ENCODE assay signal across 8 mouse cellular contexts in genomic region chr19:57361939-57362307, GRCm38 (mm10). TPM values are rescaled to one million over a fixed set of nuclear protein-coding genes. Genes with fewer than 3 reads are reported as not detected.
DNase-seq lines count a peak whose midpoint lies in the region; ATAC-seq and TF ChIP-seq lines count a peak whose summit lies in the region.

No protein-coding gene starts in this region.

- no peak for DNase-seq in heart, adult 8-10 months (ENCODE audit: low spot score)
- no peak for DNase-seq in G1E (ENCODE audit: low spot score)
- no peak for DNase-seq in hindbrain, embryonic 10.5 days (ENCODE audit: low spot score)
- no peak for DNase-seq in midbrain, embryonic 11.5 days (ENCODE audit: low spot score, missing footprints)
- no peak for DNase-seq in ovary, adult 18-20 months (ENCODE audit: low spot score)
- DNase-seq in left cerebral cortex, postnatal 25 days (ENCODE audit: low spot score in 2 of 2): no peak

- WGBS in heart, embryonic 14.5 days: 15% methylated on average over 3 of the region's 3 CpGs
- 18% methylated on average over 3 of the region's 3 CpGs for WGBS in hindbrain, embryonic 10.5 days
- 22% methylated on average over 3 of the region's 3 CpGs for WGBS in midbrain, embryonic 11.5 days

- peak overlapping the region; percentile 80 to 85 for H3K4me3 ChIP-seq in heart, embryonic 14.5 days (ENCODE audit: control insufficient read depth in 1 of 2, insufficient read depth in 1 of 2, low read depth in 1 of 2, low read length in 2 of 2)
- peak overlapping the region; percentile 91 for H3K4me3 ChIP-seq in G1E (ENCODE audit: low read depth, low read length)
- H3K4me3 ChIP-seq in hindbrain, embryonic 10.5 days: peak overlapping the region; percentile 81
- H3K4me3 ChIP-seq in midbrain, embryonic 11.5 days (ENCODE audit: low read depth, low read length): peak overlapping the region; percentile 78

- no peak for TF ChIP-seq CTCF in G1E (IDR thresholded peaks at IDR 0.05; ENCODE audit: low read depth, low read length)

- H3K4me2 ChIP-seq in heart, embryonic 14.5 days (ENCODE audit: low read length): peak overlapping the region; percentile 74
- peak overlapping the region; percentile 56 for H3K4me2 ChIP-seq in midbrain, embryonic 11.5 days

- H3K4me1 ChIP-seq in heart, embryonic 14.5 days (ENCODE audit: control insufficient read depth in 2 of 2, insufficient read depth in 2 of 2, low read length in 2 of 2): peaks cover 32 to 63% of the 10 kb centered on the region in 2 experiments
- H3K4me1 ChIP-seq in G1E (ENCODE audit: insufficient read depth, low read depth, low read length): peaks cover 60% of the 10 kb centered on the region
- peaks cover 78% of the 10 kb centered on the region for H3K4me1 ChIP-seq in hindbrain, embryonic 10.5 days (replicated peaks)
- H3K4me1 ChIP-seq in midbrain, embryonic 11.5 days (ENCODE audit: control insufficient read depth, insufficient read depth, low read length): peaks cover 38% of the 10 kb centered on the region

- H3K27ac ChIP-seq in heart, embryonic 14.5 days (replicated peaks in 1 of 2; ENCODE audit: control insufficient read depth in 1 of 2, insufficient read depth in 1 of 2, low read depth in 2 of 2, low read length in 2 of 2): peak overlapping the region; percentile 90 to 97
- H3K27ac ChIP-seq in hindbrain, embryonic 10.5 days: peak overlapping the region; percentile 99
- H3K27ac ChIP-seq in midbrain, embryonic 11.5 days (ENCODE audit: low read depth, low read length): peak overlapping the region; percentile 89

- intact Hi-C loops in left cerebral cortex, postnatal 25 days (cut with DNase I): no loop called here

- no peak for ATAC-seq in heart, embryonic 14.5 days (ENCODE audit: insufficient number of reproducible peaks, insufficient read depth, low FRiP score, low read depth)
- no peak for ATAC-seq in G1E (ENCODE audit: extremely low read depth, insufficient number of reproducible peaks, low FRiP score, poor library complexity, severe bottlenecking)
- ATAC-seq in midbrain, embryonic 11.5 days (ENCODE audit: low FRiP score): no peak
- no peak for ATAC-seq in inflammation-experienced regulatory T-cells, adult 6 months

- H3K9me3 ChIP-seq in heart, embryonic 14.5 days (ENCODE audit: control insufficient read depth, low read length): no peaks in the 10 kb centered on the region
- no peaks in the 10 kb centered on the region for H3K9me3 ChIP-seq in G1E (replicated peaks)
- H3K9me3 ChIP-seq in hindbrain, embryonic 10.5 days: no peaks in the 10 kb centered on the region
- no peaks in the 10 kb centered on the region for H3K9me3 ChIP-seq in midbrain, embryonic 11.5 days (ENCODE audit: control insufficient read depth, low read length)

- no peaks in the 10 kb centered on the region for H3K36me3 ChIP-seq in heart, embryonic 14.5 days (ENCODE audit: control insufficient read depth, insufficient read depth, low read length)
- peaks cover 51% of the 10 kb centered on the region for H3K36me3 ChIP-seq in G1E (replicated peaks)
- no peaks in the 10 kb centered on the region for H3K36me3 ChIP-seq in hindbrain, embryonic 10.5 days
- H3K36me3 ChIP-seq in midbrain, embryonic 11.5 days (ENCODE audit: control insufficient read depth, insufficient read depth, low read length): no peaks in the 10 kb centered on the region

- H3K27me3 ChIP-seq in heart, embryonic 14.5 days (ENCODE audit: control insufficient read depth, insufficient read depth, low read length): no peaks in the 10 kb centered on the region
- no peaks in the 10 kb centered on the region for H3K27me3 ChIP-seq in G1E (ENCODE audit: insufficient read depth, low read length)
- H3K27me3 ChIP-seq in hindbrain, embryonic 10.5 days (ENCODE audit: insufficient read depth, poor library complexity, severe bottlenecking): no peaks in the 10 kb centered on the region
- H3K27me3 ChIP-seq in midbrain, embryonic 11.5 days (ENCODE audit: control insufficient read depth, insufficient read depth, low read length): no peaks in the 10 kb centered on the region

- H3K9ac ChIP-seq in heart, embryonic 14.5 days (ENCODE audit: low read length): peak overlapping the region; percentile 100
- peak overlapping the region; percentile 97 for H3K9ac ChIP-seq in midbrain, embryonic 11.5 days (ENCODE audit: low read length)

RNA-seq across cellular contexts. Expression of gene Fam160b1, which starts 1.4 kb away (rescaled TPM):
- 13.4 and 15.1 TPM in 2 replicates for polyA plus RNA-seq in heart, embryonic 14.5 days (2014; fragmentation: Nextera tagmentation; extraction: Ambion mirVana)
- 10 to 100 TPM in 3 of 4 experiments, 1 to 10 TPM in 1; 9.8 to 11.6 (median 10.8) TPM for total RNA-seq in heart, adult 8-10 months (2022)
- 16.6 and 17.1 TPM in 2 replicates for total RNA-seq in G1E (2014; fragmentation: Nextera tagmentation)
- 10.6 and 11.1 TPM in 2 replicates for total RNA-seq in G1E (2017)
- polyA plus RNA-seq in G1E (2012): 5.5 and 6.2 TPM in 2 replicates
- 10.8 and 12.8 TPM in 2 replicates for polyA plus RNA-seq in hindbrain, embryonic 10.5 days (2016; fragmentation: Nextera tagmentation; extraction: Ambion mirVana)
- polyA plus RNA-seq in midbrain, embryonic 11.5 days (2014; fragmentation: Nextera tagmentation; extraction: Ambion mirVana): 14.1 and 16.5 TPM in 2 replicates
- polyA plus RNA-seq in inflammation-experienced regulatory T-cells, adult 6 months (2017; shearing (Covaris generic)): 10 to 100 TPM in 2 of 3 experiments, 1 to 10 TPM in 1; 9.2 to 10.8 (median 10.6) TPM
- total RNA-seq in left cerebral cortex, postnatal 25 days (2021): 10 to 100 TPM; 23.3 to 24.0 TPM

RNA-seq across cellular contexts. Expression of gene Ablim1, which starts 47.2 kb away (rescaled TPM):
- polyA plus RNA-seq in heart, embryonic 14.5 days (2014; fragmentation: Nextera tagmentation; extraction: Ambion mirVana): 46.9 and 53.8 TPM in 2 replicates
- 100 to 1,000 TPM; 450 to 472 (median 462) TPM for total RNA-seq in heart, adult 8-10 months (2022)
- total RNA-seq in G1E (2014; fragmentation: Nextera tagmentation) (0.24 TPM in 1 of 2 replicates, not detected in the other), G1E (2017) (0.06 and 0.71 TPM in 2 replicates)
- 0.08 TPM in 1 of 2 replicates, not detected in the other for polyA plus RNA-seq in G1E (2012)
- 16.1 and 17.7 TPM in 2 replicates for polyA plus RNA-seq in hindbrain, embryonic 10.5 days (2016; fragmentation: Nextera tagmentation; extraction: Ambion mirVana)
- polyA plus RNA-seq in midbrain, embryonic 11.5 days (2014; fragmentation: Nextera tagmentation; extraction: Ambion mirVana): 18.3 and 21.7 TPM in 2 replicates
- 100 to 1,000 TPM; 240 to 284 (median 264) TPM for polyA plus RNA-seq in inflammation-experienced regulatory T-cells, adult 6 months (2017; shearing (Covaris generic))
- 100 to 1,000 TPM; 106 to 113 TPM for total RNA-seq in left cerebral cortex, postnatal 25 days (2021)

Comparison
In these comparisons a context has a peak if more than half of its experiments do, and no peak if none do; other contexts are left out.
1. RNA of gene Ablim1, which starts 47.2 kb away (polyA plus RNA-seq): 240 to 284 TPM in inflammation-experienced regulatory T-cells, adult 6 months, 46.9 to 53.8 TPM in heart, embryonic 14.5 days, 18.3 to 21.7 TPM in midbrain, embryonic 11.5 days and 16.1 to 17.7 TPM in hindbrain, embryonic 10.5 days; 0.08 TPM in G1E; every median in the first group is over 10 times any median in the second.
2. Peak in every context shown above with its lines, with median percentiles within 50 percentile points of each other: H3K27ac ChIP-seq and H3K4me3 ChIP-seq.